Mouse (Mus musculus) heart, adult 11 months (tissue): Measurements from ENCODE around the gene Foxp1.

ENCODE experiments used
- DNase-seq: peaks from one replicate; pipeline ENCODE4 v3.0.0; 2022

The Foxp1 gene

GRCm38 (mm10) chr6:99007542-99007941, 515.0 kb downstream of the Foxp1 start:
- DNase-seq = peak; percentile 96

GRCm38 (mm10) chr6:99004255-99004997, 518.1 kb downstream of the Foxp1 start:
- peak; percentile 73 for DNase-seq

DNA sequence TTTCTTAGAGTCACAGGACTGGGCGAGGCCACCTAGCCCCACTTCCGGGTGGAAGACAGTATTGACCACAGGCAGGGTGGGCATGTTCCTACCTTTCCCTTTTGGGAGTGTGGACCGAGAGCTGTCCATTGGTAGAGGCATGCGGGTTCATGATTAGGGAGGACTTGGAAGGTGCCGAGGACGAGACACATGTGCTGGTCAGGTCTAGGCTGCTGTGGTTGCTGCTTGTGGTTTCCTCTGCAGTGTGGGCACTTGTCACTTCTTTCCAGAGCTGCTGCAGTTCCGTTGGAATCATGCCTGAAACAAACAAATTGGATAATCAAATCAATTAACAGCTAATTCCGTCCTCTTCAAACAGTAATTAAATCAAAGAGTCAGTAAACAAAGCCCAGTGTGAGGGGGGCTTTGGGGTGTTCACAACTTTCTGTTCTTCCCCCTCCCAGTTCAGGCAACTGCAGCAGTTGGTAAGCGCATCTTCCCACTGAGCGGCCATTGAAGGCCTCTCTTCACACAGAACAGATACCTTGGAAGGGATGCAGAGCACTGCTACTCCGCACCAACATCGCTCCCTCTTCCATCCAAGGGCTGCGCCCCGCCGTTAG, 519.3 kb downstream of the Foxp1 start:
- DNase-seq = peak; percentile 86

DNA sequence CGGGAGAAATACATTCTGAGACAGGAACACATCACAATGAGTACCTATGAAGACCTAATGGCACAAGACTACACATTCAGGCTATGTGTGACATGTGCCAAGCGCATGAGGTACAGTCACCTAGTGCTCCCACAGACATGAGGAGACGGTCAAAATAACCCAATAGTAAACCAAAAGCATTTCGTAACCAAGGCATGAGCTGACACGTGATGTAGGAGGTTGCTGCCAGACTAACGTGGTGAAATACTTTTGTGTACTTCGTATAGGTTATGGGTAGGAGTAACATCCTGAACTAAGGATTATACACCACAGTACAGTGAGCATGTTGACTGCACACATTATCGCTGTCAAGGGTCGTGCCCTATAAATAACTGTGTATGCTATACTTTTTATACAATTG, 520.9 kb downstream of the Foxp1 start:
- peak; percentile 56 for DNase-seq

GRCm38 (mm10) chr6:98998971-98999932, 523.3 kb downstream of the Foxp1 start:
- peak; percentile 93 for DNase-seq

GRCm38 (mm10) chr6:98997742-98998141, 524.8 kb downstream of the Foxp1 start:
- peak; percentile 94 for DNase-seq

- DNase-seq = no peak
Measured at GRCm38 (mm10) chr6:98996822-98997221, 525.7 kb downstream of the Foxp1 start.

GRCm38 (mm10) chr6:98996346-98996745, 526.2 kb downstream of the Foxp1 start:
- no peak for DNase-seq

- DNase-seq = peak; percentile 92
Measured at GRCm38 (mm10) chr6:98995681-98996080, 526.8 kb downstream of the Foxp1 start.

DNA sequence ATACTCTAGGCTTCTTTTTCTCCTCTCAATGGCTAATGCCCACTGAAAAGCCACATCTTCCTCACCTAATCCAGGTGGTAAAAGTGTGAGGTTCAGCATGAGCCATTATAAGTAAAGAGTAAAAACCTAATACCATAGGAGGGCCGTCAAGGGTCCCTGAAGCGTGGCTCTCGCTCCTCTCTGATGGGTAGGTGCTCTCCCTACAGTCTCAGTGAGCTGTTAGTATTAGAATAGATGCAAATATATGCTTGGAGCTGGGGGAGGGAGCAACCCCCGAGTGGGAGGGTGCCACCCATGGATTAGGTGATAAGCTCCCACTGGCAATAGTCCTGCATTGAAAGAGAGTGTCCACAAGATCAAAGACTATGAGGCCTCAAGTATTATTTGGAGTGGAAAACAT, 527.6 kb downstream of the Foxp1 start:
- DNase-seq = no peak

GRCm38 (mm10) chr6:98994104-98994787, 528.3 kb downstream of the Foxp1 start:
- peak; percentile 94 for DNase-seq

DNA sequence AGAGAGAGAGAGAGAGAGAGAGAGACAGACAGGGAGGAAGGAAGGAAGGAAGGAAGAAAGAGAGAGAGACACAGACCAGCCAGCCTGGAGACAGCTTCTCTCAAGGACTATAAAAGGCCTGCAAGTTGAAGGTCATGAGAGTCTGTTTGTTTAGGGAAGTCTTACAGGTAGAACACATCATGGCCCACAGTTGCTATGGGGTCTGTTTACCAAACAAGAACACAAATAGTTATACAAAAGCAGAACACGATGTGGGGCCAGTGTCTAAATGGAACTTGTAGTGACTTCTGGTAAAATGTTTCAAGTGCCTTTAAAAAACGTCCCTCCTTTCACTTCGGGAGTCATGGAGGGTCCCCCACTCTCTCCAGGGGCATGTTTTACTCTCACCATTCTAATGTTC, 529.3 kb downstream of the Foxp1 start:
- peak; percentile 78 for DNase-seq

GRCm38 (mm10) chr6:98992772-98993147, 529.8 kb downstream of the Foxp1 start:
- peak; percentile 83 for DNase-seq

DNA sequence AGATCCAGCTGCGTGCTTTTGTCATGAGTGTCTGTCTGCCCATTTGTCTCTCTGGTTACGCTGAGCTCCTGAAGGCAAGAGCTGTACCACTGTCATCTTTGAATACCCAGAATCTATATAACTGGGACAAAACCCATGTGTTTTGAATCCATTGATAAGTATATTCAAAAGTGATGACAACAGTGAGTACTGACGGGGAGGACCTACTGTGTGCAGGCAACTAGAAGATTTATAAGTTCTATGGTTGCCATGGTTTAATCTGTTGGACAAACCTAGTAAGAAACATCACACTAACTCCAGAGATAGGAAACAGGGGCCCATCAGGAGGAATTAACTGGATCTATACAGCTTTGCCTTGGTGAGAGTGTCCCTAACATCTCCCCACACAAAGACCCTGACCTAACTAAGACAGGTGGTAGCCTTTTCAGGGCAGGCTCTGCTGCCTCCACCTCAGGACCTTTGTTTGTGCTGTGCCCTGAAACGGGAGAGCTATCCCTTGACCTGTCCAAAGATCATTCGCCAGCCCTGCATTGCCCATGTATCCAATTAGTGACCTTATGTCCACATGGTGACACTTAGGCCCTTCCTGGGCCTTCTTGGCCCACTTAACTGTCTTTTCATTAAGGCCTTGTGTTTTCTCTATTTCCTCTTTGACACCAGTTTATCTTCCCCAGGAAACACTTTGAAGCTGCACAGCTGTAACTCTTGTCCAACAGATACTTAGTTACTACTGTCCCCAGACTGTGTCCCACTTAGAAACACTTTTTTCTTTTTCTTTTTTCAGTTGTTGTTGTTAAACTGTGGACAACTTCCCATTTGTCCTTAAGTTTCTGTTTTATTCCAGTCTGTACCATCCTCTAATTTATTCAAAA, 530.4 kb downstream of the Foxp1 start:
- peak; percentile 78 for DNase-seq

DNA sequence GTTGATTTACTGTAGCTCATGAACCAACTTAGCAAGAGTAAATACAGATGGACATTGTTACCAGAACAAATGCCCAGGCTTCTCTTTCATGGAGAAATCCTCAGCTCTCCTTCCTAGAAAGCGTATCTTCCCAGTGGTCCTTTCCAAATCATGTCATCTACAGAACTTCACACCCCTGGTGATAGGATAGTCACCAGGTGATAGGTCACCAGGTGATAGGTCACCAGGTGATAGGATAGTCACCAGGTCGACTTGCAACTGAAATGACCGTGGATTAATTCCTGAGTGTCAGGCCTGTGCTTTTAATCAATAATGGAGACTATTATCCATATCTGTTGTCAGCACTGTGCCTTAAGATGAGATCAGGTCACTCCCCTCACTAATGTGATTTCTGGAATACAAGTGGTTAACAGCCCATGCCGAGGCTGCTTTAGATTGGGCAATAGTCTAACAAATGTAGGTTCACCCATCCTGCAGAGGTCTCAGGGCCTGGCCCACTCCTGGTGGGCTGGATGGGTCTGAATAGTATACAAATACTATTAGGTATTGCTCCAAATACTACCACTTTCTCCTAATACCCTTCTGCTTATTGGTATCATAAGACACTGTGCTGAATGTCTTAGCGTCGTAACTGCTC, 534.9 kb downstream of the Foxp1 start:
- DNase-seq = peak; percentile 76

DNA sequence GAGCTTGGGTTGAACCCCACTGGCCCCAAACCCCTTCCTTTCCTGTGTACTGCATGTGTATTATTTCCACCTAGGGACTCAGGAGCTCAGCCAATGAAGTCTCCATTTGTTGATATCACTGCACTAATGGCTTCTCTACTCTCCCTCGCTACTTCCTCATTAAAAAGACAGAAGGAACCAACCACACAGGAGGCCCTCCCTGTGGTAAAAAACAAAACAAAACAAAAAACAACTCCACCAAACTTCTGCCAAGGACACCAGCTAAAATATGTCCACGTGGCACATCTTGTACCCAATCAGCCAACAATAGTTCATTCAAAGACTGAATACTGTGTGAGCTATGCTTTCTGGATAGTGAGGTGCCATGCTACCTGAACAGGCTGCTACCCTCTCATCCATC, 537.1 kb downstream of the Foxp1 start:
- peak; percentile 85 for DNase-seq

DNA sequence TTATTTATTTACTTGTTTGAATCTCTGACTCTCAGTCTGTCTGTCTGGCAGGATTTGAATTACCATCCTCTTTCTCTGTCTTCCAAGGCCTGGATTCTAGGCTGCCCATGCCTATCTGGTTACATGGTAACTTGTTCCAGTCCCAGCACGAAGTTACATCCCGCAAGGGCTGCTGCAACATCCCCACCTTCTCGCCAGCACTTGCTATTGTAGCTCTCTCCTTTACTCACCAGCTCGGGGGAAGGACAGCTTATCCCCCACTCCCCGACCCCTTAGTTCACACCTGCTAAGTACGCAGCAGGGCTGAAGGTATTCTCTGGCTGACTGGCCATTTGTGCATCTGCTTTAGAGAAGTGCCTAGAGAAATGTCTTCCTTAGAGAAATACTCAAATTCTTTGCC, 537.9 kb downstream of the Foxp1 start:
- DNase-seq = peak; percentile 57

GRCm38 (mm10) chr6:98984026-98984425, 538.5 kb downstream of the Foxp1 start:
- DNase-seq = peak; percentile 72

DNA sequence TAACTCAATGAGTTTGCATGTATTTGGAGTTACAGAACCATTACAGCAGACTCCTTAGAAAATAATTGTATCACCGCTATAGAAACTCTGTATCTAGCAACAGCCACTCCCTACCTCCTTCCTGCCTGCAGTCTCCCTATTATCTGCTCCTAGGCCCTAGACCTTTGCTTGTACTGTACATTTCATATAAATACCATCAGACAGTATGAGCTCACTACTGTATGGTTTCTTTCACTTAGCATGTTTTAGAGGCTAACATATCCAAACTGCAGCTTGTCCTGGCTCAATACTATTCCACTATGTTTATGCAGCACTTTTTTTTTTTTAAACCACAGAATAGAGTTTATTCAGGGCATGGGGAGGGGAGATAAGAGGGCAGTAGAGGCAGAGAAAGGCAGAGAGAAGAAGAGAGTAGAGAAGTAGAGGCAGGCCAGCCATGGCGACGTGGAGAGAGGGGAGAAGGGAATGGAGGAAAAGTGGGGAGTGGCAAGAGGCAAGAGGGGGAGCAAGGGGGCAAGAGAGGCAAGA, 539.1 kb downstream of the Foxp1 start:
- peak; percentile 56 for DNase-seq

- DNase-seq = peak; percentile 64
Measured at GRCm38 (mm10) chr6:98981265-98981664, 541.3 kb downstream of the Foxp1 start.

DNA sequence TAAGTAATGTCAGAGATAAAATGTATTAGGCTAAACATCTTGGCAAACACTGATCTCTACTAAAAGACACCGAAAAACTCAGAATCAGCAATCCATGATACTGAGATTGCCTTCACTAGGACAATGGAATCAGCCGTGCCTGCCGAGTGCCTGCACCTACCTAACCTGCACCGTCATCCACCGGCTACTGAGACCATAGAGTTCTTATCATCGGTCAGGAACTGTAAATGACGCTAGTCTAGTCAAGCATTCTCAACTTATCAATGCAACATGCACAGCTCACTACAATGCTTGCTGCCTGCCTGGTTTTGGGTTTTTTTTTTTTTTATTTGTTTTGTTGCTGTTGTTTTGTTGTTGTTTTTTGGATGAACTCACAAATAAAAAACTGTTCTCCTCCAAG, 542.1 kb downstream of the Foxp1 start:
- DNase-seq = peak; percentile 29
